Mouse (Mus musculus) thymus, postnatal 14 days (tissue): ENCODE data around the gene Gtf2h5.

ENCODE experiments used
- DNase-seq: peaks from one replicate; pipeline ENCODE4 v3.0.0; 2021

The Gtf2h5 gene

GRCm38 (mm10) chr17:6115085-6115484, 35.5 kb downstream of the Gtf2h5 start:
- DNase-seq = no peak

DNA sequence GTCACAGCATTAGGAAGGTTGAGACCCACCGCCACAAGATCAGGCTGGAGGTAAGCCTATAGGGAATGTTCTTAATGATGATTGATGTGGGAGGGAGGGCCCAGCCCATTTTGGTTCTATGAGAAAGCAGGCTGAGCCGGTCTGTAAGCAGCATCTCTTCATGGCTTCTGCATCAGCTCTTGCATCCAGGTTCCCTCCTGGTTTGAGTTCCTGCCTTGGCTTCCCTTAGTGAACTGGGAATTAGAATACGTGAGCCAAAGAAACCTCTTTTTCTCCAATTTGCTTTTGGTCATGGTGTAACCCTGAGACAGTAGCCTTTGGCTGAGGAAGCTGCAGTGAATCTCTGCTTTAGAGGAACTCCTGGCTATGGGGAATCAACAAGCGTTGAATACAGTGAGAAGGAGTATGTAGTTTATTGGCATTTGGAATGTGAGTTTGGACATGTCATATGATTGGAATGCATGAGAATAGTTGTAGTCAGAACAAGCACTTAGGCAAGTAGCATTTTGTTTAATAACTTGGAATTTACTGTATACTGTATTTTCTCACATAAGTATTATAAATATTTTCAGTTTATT, 37.7 kb downstream of the Gtf2h5 start:
- no peak for DNase-seq

- DNase-seq = no peak
Measured at GRCm38 (mm10) chr17:6117917-6118316, 38.3 kb downstream of the Gtf2h5 start.

GRCm38 (mm10) chr17:6118861-6119260, 39.3 kb downstream of the Gtf2h5 start:
- no peak for DNase-seq

GRCm38 (mm10) chr17:6123776-6124175, 44.2 kb downstream of the Gtf2h5 start:
- DNase-seq = no peak

DNA sequence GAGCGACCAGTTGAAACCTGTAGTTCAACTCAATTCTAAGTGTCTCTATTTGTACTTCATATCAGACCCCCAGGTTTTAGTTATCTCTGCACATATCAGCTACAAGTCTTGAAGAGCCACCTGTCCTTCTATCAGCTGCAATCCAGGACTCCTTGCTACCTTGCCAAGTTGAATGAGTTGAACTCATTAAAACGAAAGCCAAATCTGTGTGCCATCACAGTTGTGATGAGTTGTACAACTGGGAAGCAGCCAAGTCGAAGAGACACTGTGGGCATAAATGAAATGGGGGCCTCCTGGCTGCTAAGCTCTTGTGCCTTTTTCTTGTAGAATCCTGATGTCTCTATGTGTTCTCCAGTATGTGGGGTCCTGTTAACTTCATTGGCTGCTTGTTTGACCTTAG, 45.9 kb downstream of the Gtf2h5 start:
- no peak for DNase-seq

- DNase-seq = no peak
Measured at GRCm38 (mm10) chr17:6128039-6128438, 48.5 kb downstream of the Gtf2h5 start.

- DNase-seq = no peak
Measured at GRCm38 (mm10) chr17:6129361-6129760, 49.8 kb downstream of the Gtf2h5 start.

GRCm38 (mm10) chr17:6131083-6131482, 51.5 kb downstream of the Gtf2h5 start:
- no peak for DNase-seq
